Mouse (Mus musculus): Measurements from ENCODE around the gene 2210408I21Rik.

- no peak for TF ChIP-seq GATA1 (IDR thresholded peaks at IDR 0.05; ENCODE audit: borderline replicate concordance, low read length)
- TF ChIP-seq FLI1 (IDR thresholded peaks at IDR 0.05; ENCODE audit: low read length) = no peak
Observed at GRCm38 (mm10) chr13:77264481-77264880, 129.1 kb downstream of the 2210408I21Rik start.
